In the genomic region with DNA sequence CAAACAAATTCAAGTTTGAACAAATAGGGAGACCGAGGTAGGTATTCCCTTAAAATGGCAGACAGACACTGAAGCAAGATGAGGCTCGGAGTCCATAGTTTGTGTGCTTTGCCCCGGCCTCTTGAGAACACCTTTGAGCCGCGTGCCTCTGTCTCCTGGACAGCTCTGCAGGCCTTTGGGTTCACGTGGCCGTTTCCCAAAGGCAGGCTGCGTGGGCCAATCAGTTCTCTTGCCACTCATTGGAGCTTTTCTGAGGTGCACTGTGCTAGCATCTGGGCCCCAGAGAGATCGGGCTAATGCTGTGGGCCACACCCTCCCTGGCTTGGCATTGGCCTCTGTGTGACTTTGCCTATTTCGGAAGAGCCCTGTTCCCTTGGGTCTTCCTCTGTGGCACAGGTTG, we compare ENCODE assay signal across 26 mouse cellular contexts.
"Had no signal": no experiment of that assay in that cellular context is flagged by ENCODE, and none has a peak within 500 bp of the region (broad histone marks: within the 10 kb centered on the region; RNA-seq: fewer than 3 reads in every experiment).

No protein-coding gene starts in this region.

- H3K4me1 ChIP-seq: embryonic facial prominence, embryonic 12.5 days; embryonic facial prominence, embryonic 13.5 days; embryonic facial prominence, embryonic 15.5 days; forebrain, embryonic 10.5 days; forebrain, embryonic 12.5 days; forebrain, embryonic 13.5 days; forebrain, embryonic 15.5 days had no signal

- H3K27me3 ChIP-seq: embryonic facial prominence, embryonic 12.5 days; embryonic facial prominence, embryonic 13.5 days; embryonic facial prominence, embryonic 15.5 days; forebrain, embryonic 12.5 days; forebrain, embryonic 13.5 days; forebrain, embryonic 15.5 days had no signal

- ATAC-seq: forebrain, embryonic 13.5 days; forebrain, embryonic 14.5 days; forebrain, embryonic 15.5 days; forebrain, embryonic 16.5 days; forebrain, postnatal 0 days had no signal

- H3K9me3 ChIP-seq: embryonic facial prominence, embryonic 10.5 days; embryonic facial prominence, embryonic 12.5 days; embryonic facial prominence, embryonic 13.5 days; embryonic facial prominence, embryonic 15.5 days; forebrain, embryonic 10.5 days; forebrain, embryonic 12.5 days; forebrain, embryonic 13.5 days; forebrain, embryonic 15.5 days; heart, embryonic 10.5 days had no signal

- DNase-seq: cerebellum, postnatal 10 days; cerebellum, postnatal 14 days; cerebellum, postnatal 25 days; cerebellum, postnatal 36 days; embryo, embryonic 11 days; forebrain, postnatal 0 days; gastrocnemius, adult 2 months; gastrocnemius, postnatal 10 days; gastrocnemius, postnatal 14 days; gastrocnemius, postnatal 25 days; gastrocnemius, postnatal 36 days; heart, adult 11 months; heart, adult 18-20 months; heart, adult 2 months had no signal

- H3K27ac ChIP-seq: embryonic facial prominence, embryonic 10.5 days; embryonic facial prominence, embryonic 12.5 days; embryonic facial prominence, embryonic 13.5 days; embryonic facial prominence, embryonic 15.5 days; forebrain, embryonic 10.5 days; forebrain, embryonic 12.5 days; forebrain, embryonic 13.5 days; forebrain, embryonic 15.5 days; gastrocnemius, adult 2 months; heart, adult 2 months; heart, embryonic 10.5 days had no signal

- H3K9ac ChIP-seq: embryonic facial prominence, embryonic 12.5 days; embryonic facial prominence, embryonic 13.5 days; embryonic facial prominence, embryonic 15.5 days; forebrain, embryonic 12.5 days; forebrain, embryonic 13.5 days; forebrain, embryonic 15.5 days; forebrain, postnatal 0 days had no signal

- H3K4me2 ChIP-seq: embryonic facial prominence, embryonic 12.5 days; embryonic facial prominence, embryonic 13.5 days; embryonic facial prominence, embryonic 15.5 days; forebrain, embryonic 12.5 days; forebrain, embryonic 13.5 days; forebrain, embryonic 15.5 days had no signal

- H3K4me3 ChIP-seq: embryonic facial prominence, embryonic 10.5 days; embryonic facial prominence, embryonic 12.5 days; embryonic facial prominence, embryonic 13.5 days; embryonic facial prominence, embryonic 15.5 days; erythroblast, embryonic 14.5 days; forebrain, embryonic 10.5 days; forebrain, embryonic 12.5 days; forebrain, embryonic 13.5 days; forebrain, embryonic 15.5 days; gastrocnemius, adult 2 months; heart, adult 2 months; heart, embryonic 10.5 days had no signal
